Mouse (Mus musculus) small intestine, adult 2 months (tissue): ENCODE measurements around the gene Slc5a11. TPM values are rescaled to one million over a fixed set of nuclear protein-coding genes. Genes with fewer than 3 reads are reported as not detected.

Experiments
- H3K27ac ChIP-seq: fragments of 200-500 bp; 2 replicates; pipeline ENCODE4 v1.5.1; 2012; ENCODE audit warnings: low read depth, low read length, control low read depth, inconsistent platforms; ENCODE audit not compliant: insufficient read depth
- H3K27me3 ChIP-seq: fragments of 200-500 bp; 2 replicates; pipeline ENCODE4 v1.6.1; 2012; ENCODE audit warnings: mild to moderate bottlenecking, moderate library complexity, low read length, inconsistent platforms; ENCODE audit not compliant: control insufficient read depth, insufficient read depth
- H3K36me3 ChIP-seq: fragments of 200-500 bp; 2 replicates; pipeline ENCODE4 v1.6.1; 2012; ENCODE audit warnings: mild to moderate bottlenecking, low read length, control low read depth, inconsistent platforms; ENCODE audit not compliant: control insufficient read depth, insufficient read depth
- H3K4me1 ChIP-seq: fragments of 200-500 bp; 2 replicates; pipeline ENCODE4 v1.6.1; 2012; ENCODE audit warnings: low read length, inconsistent platforms, mixed read lengths; ENCODE audit not compliant: control insufficient read depth, insufficient read depth, insufficient read length
- H3K4me3 ChIP-seq: fragments of 200-500 bp; 2 replicates; pipeline ENCODE4 v1.5.1; 2012; ENCODE audit warnings: low read depth, mild to moderate bottlenecking, control low read depth, inconsistent platforms, low read length, moderate library complexity
- CTCF ChIP-seq: fragments of 200-500 bp; IDR thresholded peaks from 2 replicates; pipeline ENCODE4 v1.5.1; 2012; ENCODE audit warnings: low read depth, mild to moderate bottlenecking, control low read depth, inconsistent platforms, low read length, moderate library complexity, mixed read lengths; ENCODE audit not compliant: insufficient replicate concordance, insufficient read length; ENCODE audit errors: extremely low read depth
- POLR2A ChIP-seq: fragments of 200-500 bp; IDR thresholded peaks from 2 replicates; pipeline ENCODE4 v1.6.1; 2012; ENCODE audit warnings: low read depth, mild to moderate bottlenecking, control low read depth, inconsistent platforms, low read length, moderate library complexity
- WGBS: fragments of 180-500 bp; shearing (Covaris S2); methylation state at CpG from one replicate; pipeline ENCODE4 v1.1.7; 2018; 5-methylcytosine and 5-hydroxymethylcytosine counted together
- polyA plus RNA-seq: library from polyadenylated mRNA; depleted of rRNA; stranded (reverse); fragments of >200 nt; gene quantifications from 2 replicates; pipeline ENCODE4 v1.2.3, GENCODE M21; 2012

Gene Slc5a11
- polyA plus RNA-seq, 1 experiment: 204 TPM

GRCm38 (mm10) chr7:123276568-123276967 lies 62.0 kb downstream of the Slc5a11 start:
- TF ChIP-seq POLR2A: no peak
- no peak for TF ChIP-seq CTCF
- Histone ChIP-seq H3K27ac (no peak overlapping the region), H3K36me3 (peaks cover 52% of the 10 kb centered on the region), H3K4me1 (no peaks in the 10 kb centered on the region), H3K4me3 (no peak overlapping the region), H3K27me3 (no peaks in the 10 kb centered on the region)
- WGBS: 79% methylated on average over 4 of the region's 4 CpGs

DNA sequence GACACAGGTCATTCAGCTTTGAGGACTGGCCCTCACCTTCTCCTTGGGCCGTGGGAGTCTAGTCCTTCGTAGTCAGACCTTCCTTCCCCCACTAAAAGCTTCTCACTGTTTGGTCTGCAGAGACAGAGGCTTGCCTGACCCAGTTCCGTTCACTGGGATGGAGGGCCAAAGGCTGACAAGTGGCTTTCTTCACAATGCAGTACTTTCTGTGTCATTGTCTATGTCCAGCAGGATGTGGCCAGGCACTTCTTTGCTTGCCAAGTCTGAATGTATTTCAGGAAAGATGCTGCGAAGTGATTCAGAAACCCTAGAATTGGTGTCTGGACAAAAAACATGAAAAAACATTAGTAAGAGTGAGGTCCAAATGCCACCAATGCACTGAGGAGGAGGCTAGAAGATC lies 65.2 kb downstream of the Slc5a11 start:
- Histone ChIP-seq H3K36me3 (peaks cover 62% of the 10 kb centered on the region), H3K27me3 (no peaks in the 10 kb centered on the region), H3K4me1 (no peaks in the 10 kb centered on the region), H3K27ac (no peak overlapping the region), H3K4me3 (no peak overlapping the region)
- WGBS: 81% methylated on average over 4 of the region's 4 CpGs
- TF ChIP-seq CTCF: no peak
- TF ChIP-seq POLR2A: no peak

GRCm38 (mm10) chr7:123283826-123284225 lies 69.2 kb downstream of the Slc5a11 start:
- Histone ChIP-seq H3K4me1 (no peaks in the 10 kb centered on the region), H3K4me3 (no peak overlapping the region), H3K27ac (no peak overlapping the region), H3K27me3 (no peaks in the 10 kb centered on the region), H3K36me3 (peaks cover 68% of the 10 kb centered on the region)
- TF ChIP-seq POLR2A (no peak), CTCF (no peak)
- 79% methylated on average over 4 of the region's 4 CpGs for WGBS

DNA sequence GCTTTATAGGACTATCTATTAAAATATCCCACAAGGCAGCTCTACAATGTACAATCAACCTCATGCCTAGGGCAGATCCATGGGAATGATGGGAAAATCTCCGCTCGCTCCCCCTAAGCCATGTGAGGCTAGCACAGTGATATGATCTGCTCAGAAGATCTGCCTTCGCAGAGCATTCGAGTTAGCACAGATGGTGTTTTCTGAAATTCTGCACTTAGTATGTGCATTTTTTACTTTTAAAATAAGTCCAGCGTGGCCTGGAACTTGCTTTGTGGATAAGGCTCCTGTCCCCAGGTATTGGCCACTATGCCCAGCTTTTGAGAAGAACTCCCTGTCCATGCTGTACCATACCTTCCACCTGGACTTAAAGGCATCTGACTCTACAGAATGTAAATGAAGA lies 71.3 kb downstream of the Slc5a11 start:
- H3K4me1 ChIP-seq: no peaks in the 10 kb centered on the region
- peaks cover 70% of the 10 kb centered on the region for H3K36me3 ChIP-seq
- TF ChIP-seq CTCF (no peak), POLR2A (no peak)
- no peak overlapping the region for H3K4me3 ChIP-seq
- 97% methylated on average over 5 of the region's 5 CpGs for WGBS
- H3K27me3 ChIP-seq: no peaks in the 10 kb centered on the region
- H3K27ac ChIP-seq: no peak overlapping the region

DNA sequence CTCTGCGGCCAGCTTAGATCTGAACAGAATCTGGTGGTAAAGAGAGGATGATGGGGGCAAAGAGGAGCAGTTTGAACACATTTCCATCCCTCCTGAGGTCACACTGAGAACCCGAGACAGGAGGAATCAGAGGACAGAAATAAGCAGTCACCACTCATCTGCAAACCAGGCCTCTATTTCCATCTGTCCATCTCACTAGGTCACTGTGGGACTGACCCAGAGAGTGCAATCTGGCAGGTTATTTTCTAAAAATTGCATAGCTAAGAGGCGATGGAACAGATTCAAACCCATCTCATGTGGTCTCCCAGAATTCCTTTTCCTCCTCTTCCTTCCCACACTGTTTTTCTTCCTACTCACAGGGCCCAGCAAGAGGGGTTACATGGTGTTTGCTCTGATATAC lies 73.3 kb downstream of the Slc5a11 start:
- no peaks in the 10 kb centered on the region for H3K4me1 ChIP-seq
- H3K27me3 ChIP-seq: no peaks in the 10 kb centered on the region
- H3K4me3 ChIP-seq: no peak overlapping the region
- peaks cover 76% of the 10 kb centered on the region for H3K36me3 ChIP-seq
- H3K27ac ChIP-seq: no peak overlapping the region
- TF ChIP-seq POLR2A (no peak), CTCF (no peak)
- 91% methylated on average over 3 of the region's 3 CpGs for WGBS

DNA sequence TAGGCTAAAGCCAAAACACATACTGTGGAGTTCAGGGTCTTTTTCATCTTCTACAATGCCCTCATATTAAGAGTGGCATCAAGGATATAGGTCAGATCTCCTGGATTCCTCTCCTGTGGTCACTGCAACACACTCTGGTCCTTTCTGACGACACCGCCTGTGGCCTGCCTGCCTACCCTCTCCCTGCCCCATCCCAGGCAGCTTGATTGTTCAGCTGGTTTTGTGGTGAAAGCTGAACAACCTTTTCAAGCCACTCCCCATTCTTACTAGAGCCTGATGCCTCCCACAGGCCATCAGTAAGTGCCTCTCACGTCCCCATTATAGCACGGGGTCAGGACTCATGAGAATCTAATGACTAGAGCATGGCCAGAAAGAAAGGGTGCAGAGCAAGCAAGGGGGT lies 74.6 kb downstream of the Slc5a11 start:
- no peak overlapping the region for H3K4me3 ChIP-seq
- peaks cover 77% of the 10 kb centered on the region for H3K36me3 ChIP-seq
- TF ChIP-seq CTCF (no peak), POLR2A (no peak)
- no peaks in the 10 kb centered on the region for H3K4me1 ChIP-seq
- no peak overlapping the region for H3K27ac ChIP-seq
- WGBS: 92% methylated on average over 4 of the region's 4 CpGs
- H3K27me3 ChIP-seq: no peaks in the 10 kb centered on the region

DNA sequence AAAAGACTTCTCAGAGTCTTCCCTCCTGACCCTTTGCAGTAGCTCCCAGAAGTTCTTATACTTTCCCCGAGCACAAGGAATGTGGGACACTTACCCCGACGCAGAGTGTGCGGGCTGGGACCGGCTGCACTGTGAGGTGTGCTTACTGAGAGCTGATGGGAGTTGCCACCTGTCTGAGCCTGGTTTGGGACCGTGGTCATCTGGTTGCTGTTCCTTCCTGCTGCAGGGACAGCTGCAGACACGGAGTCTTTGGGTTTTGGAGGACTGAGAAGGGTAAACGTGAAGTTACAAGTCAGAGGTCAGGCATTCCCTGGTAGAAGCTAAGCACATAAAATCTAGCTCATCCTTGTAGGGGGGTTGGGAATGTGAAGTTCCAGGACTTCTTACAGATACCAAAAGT lies 77.4 kb downstream of the Slc5a11 start:
- Histone ChIP-seq H3K4me3 (no peak overlapping the region), H3K27me3 (no peaks in the 10 kb centered on the region), H3K4me1 (no peaks in the 10 kb centered on the region), H3K36me3 (peaks cover 81% of the 10 kb centered on the region), H3K27ac (no peak overlapping the region)
- WGBS: 92% methylated on average over 8 of the region's 8 CpGs
- TF ChIP-seq POLR2A: no peak
- TF ChIP-seq CTCF: no peak

GRCm38 (mm10) chr7:123293898-123294297 lies 79.3 kb downstream of the Slc5a11 start:
- Histone ChIP-seq H3K4me1 (no peaks in the 10 kb centered on the region), H3K27ac (no peak overlapping the region), H3K4me3 (no peak overlapping the region), H3K27me3 (no peaks in the 10 kb centered on the region), H3K36me3 (peaks cover 84% of the 10 kb centered on the region)
- TF ChIP-seq CTCF (no peak), POLR2A (no peak)
- WGBS: 72% methylated on average over 7 of the region's 7 CpGs
